Mouse (Mus musculus) hindbrain, embryonic 16.5 days (tissue): ENCODE measurements at regions not wholly inside any gene's neighbourhood (a gene's known extent, or its start where the extent isn't known, plus 50 kb on each side); places are given as distances from the start of the nearest gene placed in this dataset.

Experiments
- ATAC-seq: fragments of 200-750 bp; cut with Nextera tagmentation; 2 replicates; pipeline ENCODE4 v1.8.0; 2017; ENCODE audit warnings: moderate TSS enrichment, moderate library complexity
- H3K27ac ChIP-seq: fragments of 300-500 bp; sonication (generic); 2 replicates; pipeline ENCODE4 v1.5.1; 2014; ENCODE audit warnings: low read depth, mild to moderate bottlenecking, control low read depth, low read length, moderate library complexity
- H3K27me3 ChIP-seq: fragments of 300-500 bp; sonication (generic); replicated peaks from 2 replicates; pipeline ENCODE4 v1.6.1; 2014; ENCODE audit warnings: low read length; ENCODE audit not compliant: control insufficient read depth, insufficient read depth
- H3K36me3 ChIP-seq: fragments of 300-500 bp; sonication (generic); 2 replicates; pipeline ENCODE4 v1.6.1; 2014; ENCODE audit warnings: mild to moderate bottlenecking, low read length, moderate library complexity, mixed read lengths; ENCODE audit not compliant: control insufficient read depth, insufficient read depth
- H3K4me1 ChIP-seq: fragments of 300-500 bp; sonication (generic); 2 replicates; pipeline ENCODE4 v1.6.1; 2014; ENCODE audit warnings: low read depth, low read length; ENCODE audit not compliant: control insufficient read depth, insufficient read depth
- H3K4me2 ChIP-seq: fragments of 300-500 bp; sonication (generic); 2 replicates; pipeline ENCODE4 v1.6.1; 2014; ENCODE audit warnings: mild to moderate bottlenecking, low read length, control low read depth, moderate library complexity
- H3K4me3 ChIP-seq: fragments of 300-500 bp; sonication (generic); 2 replicates; pipeline ENCODE4 v1.5.1; 2014; ENCODE audit warnings: mild to moderate bottlenecking, low read length, control low read depth, moderate library complexity
- H3K9ac ChIP-seq: fragments of 300-500 bp; sonication (generic); 2 replicates; pipeline ENCODE4 v1.6.1; 2014; ENCODE audit warnings: low read depth, mild to moderate bottlenecking, control low read depth, low read length, moderate library complexity
- H3K9me3 ChIP-seq: fragments of 300-500 bp; sonication (generic); 2 replicates; pipeline ENCODE4 v1.6.1; 2014; ENCODE audit warnings: mild to moderate bottlenecking, low read length, moderate library complexity; ENCODE audit not compliant: control insufficient read depth
- WGBS: fragments of 180-500 bp; shearing (Covaris S2); extraction: QIAGEN DNeasy Blood & Tissue Kit; methylation state at CpG from one replicate; pipeline ENCODE4 v1.1.7; 2014; 5-methylcytosine and 5-hydroxymethylcytosine counted together

DNA sequence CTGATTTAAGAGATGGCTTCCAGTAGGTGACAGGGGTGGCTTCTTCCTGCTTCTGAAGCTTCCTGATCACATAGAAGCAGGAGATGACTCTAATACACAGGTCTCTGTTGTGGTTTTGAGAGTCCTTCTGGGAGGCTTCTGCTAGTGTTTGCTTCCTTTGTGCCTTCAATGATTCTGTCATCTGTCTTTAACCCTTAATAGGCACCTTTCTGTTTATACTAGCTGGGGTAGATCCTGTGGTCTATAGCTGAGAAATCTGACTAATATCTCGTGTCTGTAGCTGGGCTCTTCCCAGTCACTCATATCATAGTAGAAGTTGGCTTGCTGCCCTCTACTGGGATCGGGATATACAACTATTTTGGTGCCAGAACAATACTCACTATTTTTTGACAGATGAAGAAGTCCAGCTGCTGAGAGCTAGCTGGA lies 50.2 kb upstream of the Zfand6 start:
- Histone ChIP-seq H3K36me3 (no peaks in the 10 kb centered on the region), H3K9ac (no peak overlapping the region), H3K9me3 (no peaks in the 10 kb centered on the region), H3K4me1 (no peaks in the 10 kb centered on the region), H3K27ac (no peak overlapping the region), H3K4me2 (no peak overlapping the region), H3K27me3 (no peaks in the 10 kb centered on the region), H3K4me3 (no peak overlapping the region)
- ATAC-seq: no peak
- 19% methylated on average over 2 of the region's 2 CpGs for WGBS
